In the genomic region with DNA sequence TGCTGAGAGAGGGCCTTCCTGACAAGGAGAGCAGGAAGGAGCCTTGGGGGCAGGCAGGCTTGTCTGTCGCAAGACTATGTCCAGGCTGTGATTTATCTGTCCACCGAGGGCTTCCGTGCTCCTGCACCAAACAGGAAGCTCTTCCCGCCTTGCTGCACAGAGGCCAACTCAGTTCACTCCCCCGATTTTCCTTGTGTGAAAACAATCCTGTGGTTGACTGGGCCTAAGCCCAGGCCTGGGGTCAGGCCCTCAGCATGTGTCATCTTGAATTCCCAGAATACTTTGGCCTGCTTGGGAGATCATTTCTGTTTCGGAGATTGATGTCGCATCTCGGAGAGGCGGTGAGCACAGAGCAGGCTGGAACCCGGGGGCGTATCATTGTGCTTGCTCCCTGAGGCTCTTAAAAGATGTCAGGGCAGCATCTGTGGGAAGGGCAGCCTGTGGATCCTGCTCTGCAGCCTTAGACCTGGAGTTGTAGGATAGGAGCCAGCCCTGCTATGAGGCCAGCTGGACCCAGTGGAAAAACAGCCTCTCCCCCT, we compare ENCODE assay signal across 8 mouse cellular contexts. TPM values are rescaled to one million over a fixed set of nuclear protein-coding genes. Genes with fewer than 3 reads are reported as not detected.
DNase-seq lines count a peak whose midpoint lies in the region; ATAC-seq and TF ChIP-seq lines count a peak whose summit lies in the region.

No protein-coding gene starts in this region.

- H3K9ac ChIP-seq in heart, embryonic 16.5 days (ENCODE audit: low read length) = peak overlapping the region; percentile 43
- H3K9ac ChIP-seq in midbrain, embryonic 15.5 days = no peak overlapping the region

- no peak overlapping the region for H3K4me3 ChIP-seq in embryonic fibroblast, embryonic 13.5 days (ENCODE audit: insufficient read depth, low read length)
- H3K4me3 ChIP-seq in heart, embryonic 16.5 days (ENCODE audit: low read length) = no peak overlapping the region
- H3K4me3 ChIP-seq in midbrain, embryonic 15.5 days = no peak overlapping the region

- H3K27me3 ChIP-seq in heart, embryonic 16.5 days (ENCODE audit: control insufficient read depth, insufficient read depth, low read length) = no peaks in the 10 kb centered on the region
- H3K27me3 ChIP-seq in midbrain, embryonic 15.5 days (replicated peaks) = no peaks in the 10 kb centered on the region

- peaks cover 22% of the 10 kb centered on the region for H3K4me1 ChIP-seq in embryonic fibroblast, embryonic 13.5 days (ENCODE audit: control insufficient read depth, insufficient read depth, low read length)
- peaks cover 75% of the 10 kb centered on the region for H3K4me1 ChIP-seq in heart, embryonic 16.5 days (ENCODE audit: control insufficient read depth, insufficient read depth, low read length)
- H3K4me1 ChIP-seq in midbrain, embryonic 15.5 days = peaks cover 49% of the 10 kb centered on the region

- no peak overlapping the region for H3K4me2 ChIP-seq in heart, embryonic 16.5 days (ENCODE audit: low read depth, low read length)
- no peak overlapping the region for H3K4me2 ChIP-seq in midbrain, embryonic 15.5 days

- no peaks in the 10 kb centered on the region for H3K9me3 ChIP-seq in heart, embryonic 16.5 days (replicated peaks; ENCODE audit: control insufficient read depth, low read length)
- no peaks in the 10 kb centered on the region for H3K9me3 ChIP-seq in midbrain, embryonic 15.5 days

- TF ChIP-seq POLR2A in embryonic fibroblast, embryonic 13.5 days (IDR thresholded peaks at IDR 0.05; ENCODE audit: low read depth, low read length) = no peak

- peak; percentile 42 to 50 for DNase-seq in cerebellum, adult 18-20 months
- DNase-seq in cerebellum, adult 8-10 months = no peak
- DNase-seq in kidney, postnatal 14 days = peak; percentile 92
- DNase-seq in left cerebral cortex, postnatal 25 days (ENCODE audit: low spot score in 2 of 2) = no peak
- no peak for DNase-seq in left cerebral cortex, postnatal 14 days (ENCODE audit: low spot score in 2 of 2)

- intact Hi-C loops in left cerebral cortex, postnatal 25 days (cut with DNase I) = no loop called here
- intact Hi-C loops in left cerebral cortex, postnatal 14 days (cut with DNase I) = no loop called here

- 44% methylated on average over 11 of the region's 11 CpGs for WGBS in heart, embryonic 16.5 days
- 71% methylated on average over 11 of the region's 11 CpGs for WGBS in midbrain, embryonic 15.5 days

- ATAC-seq in heart, embryonic 16.5 days (replicated peaks; ENCODE audit: extremely low read depth, insufficient read depth, low FRiP score) = peak; percentile 66
- ATAC-seq in midbrain, embryonic 15.5 days (replicated peaks) = no peak

- no peak for TF ChIP-seq CTCF in embryonic fibroblast, embryonic 13.5 days (IDR thresholded peaks at IDR 0.05; ENCODE audit: borderline replicate concordance, insufficient read depth, low read length)

- H3K36me3 ChIP-seq in heart, embryonic 16.5 days (ENCODE audit: control insufficient read depth, insufficient read depth) = 0 out of 2 replicates have a peak, but pooled peaks cover 2% of the 10 kb centered on the region
- H3K36me3 ChIP-seq in midbrain, embryonic 15.5 days (replicated peaks) = no peaks in the 10 kb centered on the region

- H3K27ac ChIP-seq in embryonic fibroblast, embryonic 13.5 days (ENCODE audit: insufficient read depth, low read length) = peak overlapping the region; percentile 88
- H3K27ac ChIP-seq in heart, embryonic 16.5 days (ENCODE audit: low read length) = peak overlapping the region; percentile 25
- H3K27ac ChIP-seq in midbrain, embryonic 15.5 days = 0 out of 2 replicates have a peak overlapping the region, but pooled peaks have one; percentile 36

RNA-seq across cellular contexts. Expression of a gene that starts 32.6 kb away (rescaled TPM):
- polyA plus RNA-seq in embryonic fibroblast, embryonic 13.5 days (2011; ENCODE audit: insufficient read length, low read depth, missing spikeins) = 18.0 and 31.4 TPM in 2 replicates
- polyA plus RNA-seq in heart, embryonic 16.5 days (2015; fragmentation: Nextera tagmentation; extraction: Ambion mirVana) = 18.7 and 22.2 TPM in 2 replicates
- polyA plus RNA-seq in midbrain, embryonic 15.5 days (2015; fragmentation: Nextera tagmentation; extraction: Ambion mirVana) = 41.0 and 41.7 TPM in 2 replicates
- 10 to 100 TPM; 42.0 to 47.6 TPM for total RNA-seq in left cerebral cortex, postnatal 25 days (2021)
- total RNA-seq in left cerebral cortex, postnatal 14 days (2021) = 10 to 100 TPM; 37.2 to 44.3 TPM

RNA-seq across cellular contexts. Expression of a gene that starts 56.5 kb away (rescaled TPM):
- polyA plus RNA-seq in embryonic fibroblast, embryonic 13.5 days (2011; ENCODE audit: insufficient read length, low read depth, missing spikeins) = 0.20 and 0.91 TPM in 2 replicates
- 1.7 TPM in 2 replicates for polyA plus RNA-seq in heart, embryonic 16.5 days (2015; fragmentation: Nextera tagmentation; extraction: Ambion mirVana)
- polyA plus RNA-seq in midbrain, embryonic 15.5 days (2015; fragmentation: Nextera tagmentation; extraction: Ambion mirVana) = 1.6 and 2.2 TPM in 2 replicates
- 1 to 10 TPM; 3.1 to 3.9 TPM for total RNA-seq in left cerebral cortex, postnatal 25 days (2021)
- total RNA-seq in left cerebral cortex, postnatal 14 days (2021) = 1 to 10 TPM; 2.2 to 3.1 TPM

Comparison
In these comparisons a context has a peak if more than half of its experiments do, and no peak if none do; other contexts are left out.
1. DNase-seq: peak in cerebellum, adult 18-20 months (2 of 2) and kidney, postnatal 14 days (single experiment); none in cerebellum, adult 8-10 months (single experiment), left cerebral cortex, postnatal 25 days (0 of 2) and left cerebral cortex, postnatal 14 days (0 of 2).
2. H3K27ac ChIP-seq: peak in every context shown above with its lines; median percentile 88 in embryonic fibroblast, embryonic 13.5 days; 36 in midbrain, embryonic 15.5 days; 25 in heart, embryonic 16.5 days.